Mouse (Mus musculus): ENCODE measurements at regions not wholly inside any gene's neighbourhood (a gene's known extent, or its start where the extent isn't known, plus 50 kb on each side); places are given as distances from the start of the nearest gene placed in this dataset.

- DNase-seq: no peak
Measured at GRCm38 (mm10) chr13:85773848-85774247, 272.9 kb downstream of the Cox7c start.

GRCm38 (mm10) chr13:85771027-85771681 lies 275.6 kb downstream of the Cox7c start:
- DNase-seq: no peak

- no peak for DNase-seq
Measured at GRCm38 (mm10) chr13:85770538-85770937, 276.2 kb downstream of the Cox7c start.

- DNase-seq: peak; percentile 8
Measured at GRCm38 (mm10) chr13:85768520-85768919, 278.2 kb downstream of the Cox7c start.

GRCm38 (mm10) chr13:85724616-85725015 lies 322.1 kb downstream of the Cox7c start:
- no peak for DNase-seq

GRCm38 (mm10) chr13:85724105-85724504 lies 322.6 kb downstream of the Cox7c start:
- DNase-seq: no peak

- no peak for DNase-seq
Measured at GRCm38 (mm10) chr13:85720314-85720713, 326.4 kb downstream of the Cox7c start.

- DNase-seq: no peak
Measured at GRCm38 (mm10) chr13:85715883-85716498, 330.7 kb downstream of the Cox7c start.

GRCm38 (mm10) chr13:85692374-85692773 lies 354.3 kb downstream of the Cox7c start:
- DNase-seq: no peak

Measured in adrenal gland, postnatal 14 days (tissue).